ENCODE assay signal across 19 mouse cellular contexts in the genomic region with DNA sequence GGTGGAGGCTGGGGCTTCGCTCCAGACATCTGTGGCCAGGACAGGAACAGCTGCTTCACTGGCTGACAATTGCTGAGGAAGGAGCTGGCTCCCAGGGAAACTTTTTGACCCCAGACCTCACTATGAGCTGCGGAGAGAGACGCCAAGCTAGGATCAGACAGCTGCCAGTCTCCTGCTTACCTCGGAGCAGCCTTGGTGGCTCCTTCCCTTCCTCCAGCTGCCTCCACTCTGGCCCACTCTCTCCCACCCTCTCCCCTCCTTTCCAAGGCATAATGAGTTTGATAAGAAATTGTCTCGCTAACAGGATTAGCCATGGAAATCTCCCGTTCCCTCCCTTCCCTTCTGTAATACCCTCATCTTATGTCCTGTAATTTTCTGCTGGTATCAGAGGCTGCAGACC.
DNase-seq lines count a peak whose midpoint lies in the region; ATAC-seq and TF ChIP-seq lines count a peak whose summit lies in the region.
"Had no signal": no experiment of that assay in that cellular context is flagged by ENCODE, and none has a peak within 500 bp of the region (broad histone marks: within the 10 kb centered on the region; RNA-seq: fewer than 3 reads in every experiment).

No protein-coding gene starts in this region.

- 40% methylated on average over 6 of the region's 6 CpGs for WGBS in embryonic facial prominence, embryonic 10.5 days
- 58% methylated on average over 6 of the region's 6 CpGs for WGBS in limb, embryonic 14.5 days
- 56% methylated on average over 6 of the region's 6 CpGs for WGBS in neural tube, embryonic 15.5 days
- WGBS in thymus, adult 2 months: 86% methylated on average over 6 of the region's 6 CpGs

- ATAC-seq in limb, embryonic 14.5 days (ENCODE audit: low FRiP score, low read depth): peak; percentile 41; the same call in 1 of the 2 replicates
- no peak for ATAC-seq in neural tube, embryonic 15.5 days (ENCODE audit: low FRiP score)
- ATAC-seq in granulocyte monocyte progenitor cell, adult 5-6 weeks (replicated peaks; ENCODE audit: poor library complexity, severe bottlenecking): no peak
- ATAC-seq: lung, postnatal 0 days had no signal

- H3K27ac ChIP-seq in layer of hippocampus, adult 2 months: peak overlapping the region; percentile 87
- 0 out of 2 replicates have a peak overlapping the region, but pooled peaks have one; percentile 4 for H3K27ac ChIP-seq in embryonic facial prominence, embryonic 10.5 days (replicated peaks)
- H3K27ac ChIP-seq in limb, embryonic 14.5 days (replicated peaks; ENCODE audit: low read depth, low read length): no peak overlapping the region
- 0 out of 2 replicates have a peak overlapping the region, but pooled peaks have one; percentile 2 for H3K27ac ChIP-seq in neural tube, embryonic 15.5 days (replicated peaks)
- H3K27ac ChIP-seq in thymus, adult 2 months (ENCODE audit: control insufficient read depth, insufficient read depth, low read length): no peak overlapping the region
- H3K27ac ChIP-seq: heart, embryonic 15.5 days; limb, embryonic 12.5 days; liver, embryonic 14.5 days; stomach, postnatal 0 days had no signal

- no peak for TF ChIP-seq POLR2A in limb, embryonic 14.5 days (IDR thresholded peaks at IDR 0.05; ENCODE audit: borderline replicate concordance, extremely low read depth, insufficient read depth, insufficient read length)
- TF ChIP-seq POLR2A in thymus, adult 2 months (IDR thresholded peaks at IDR 0.05; ENCODE audit: control insufficient read depth, extremely low read depth, insufficient read depth, low read length, poor library complexity): no peak

- no peak for TF ChIP-seq CTCF in layer of hippocampus, adult 2 months (conservative IDR thresholded peaks at IDR 0.05)
- no peak for TF ChIP-seq CTCF in thymus, adult 2 months (IDR thresholded peaks at IDR 0.05; ENCODE audit: borderline replicate concordance, control insufficient read depth, extremely low read depth, insufficient read depth, low read length, poor library complexity)

- no peak overlapping the region for H3K4me3 ChIP-seq in layer of hippocampus, adult 2 months
- no peak overlapping the region for H3K4me3 ChIP-seq in embryonic facial prominence, embryonic 10.5 days
- no peak overlapping the region for H3K4me3 ChIP-seq in limb, embryonic 14.5 days (replicated peaks; ENCODE audit: low read length)
- no peak overlapping the region for H3K4me3 ChIP-seq in neural tube, embryonic 15.5 days (replicated peaks)
- H3K4me3 ChIP-seq in thymus, adult 2 months (ENCODE audit: control insufficient read depth, insufficient read depth, low read length): no peak overlapping the region
- H3K4me3 ChIP-seq: erythroblast, embryonic 14.5 days; heart, embryonic 15.5 days; limb, embryonic 12.5 days had no signal

- H3K9ac ChIP-seq in limb, embryonic 14.5 days (ENCODE audit: low read depth, low read length, severe bottlenecking): no peak overlapping the region
- H3K9ac ChIP-seq in neural tube, embryonic 15.5 days (replicated peaks): no peak overlapping the region
- H3K9ac ChIP-seq: heart, embryonic 15.5 days; limb, embryonic 12.5 days; liver, embryonic 14.5 days had no signal

- no peaks in the 10 kb centered on the region for H3K36me3 ChIP-seq in embryonic facial prominence, embryonic 10.5 days (replicated peaks)
- H3K36me3 ChIP-seq in limb, embryonic 14.5 days (ENCODE audit: control insufficient read depth, insufficient read depth, low read length): no peaks in the 10 kb centered on the region
- no peaks in the 10 kb centered on the region for H3K36me3 ChIP-seq in neural tube, embryonic 15.5 days
- no peaks in the 10 kb centered on the region for H3K36me3 ChIP-seq in thymus, adult 2 months (ENCODE audit: control insufficient read depth, insufficient read depth, low read length)
- H3K36me3 ChIP-seq: heart, embryonic 15.5 days; limb, embryonic 12.5 days had no signal

- peaks cover 12% of the 10 kb centered on the region for H3K4me1 ChIP-seq in embryonic facial prominence, embryonic 10.5 days
- H3K4me1 ChIP-seq in limb, embryonic 14.5 days (ENCODE audit: control insufficient read depth, insufficient read depth, low read length): no peaks in the 10 kb centered on the region
- H3K4me1 ChIP-seq in neural tube, embryonic 15.5 days: peaks cover 17% of the 10 kb centered on the region
- H3K4me1 ChIP-seq in thymus, adult 2 months (replicated peaks; ENCODE audit: control insufficient read depth, insufficient read depth, low read length): no peaks in the 10 kb centered on the region
- H3K4me1 ChIP-seq: heart, embryonic 15.5 days; limb, embryonic 12.5 days had no signal

- H3K4me2 ChIP-seq in limb, embryonic 14.5 days (replicated peaks; ENCODE audit: low read depth, low read length, severe bottlenecking): no peak overlapping the region
- no peak overlapping the region for H3K4me2 ChIP-seq in neural tube, embryonic 15.5 days
- H3K4me2 ChIP-seq: heart, embryonic 15.5 days; limb, embryonic 12.5 days had no signal

- H3K9me3 ChIP-seq in embryonic facial prominence, embryonic 10.5 days: no peaks in the 10 kb centered on the region
- no peaks in the 10 kb centered on the region for H3K9me3 ChIP-seq in limb, embryonic 14.5 days (ENCODE audit: control insufficient read depth, low read length)
- no peaks in the 10 kb centered on the region for H3K9me3 ChIP-seq in neural tube, embryonic 15.5 days (replicated peaks)
- H3K9me3 ChIP-seq: heart, embryonic 15.5 days; limb, embryonic 12.5 days had no signal

- H3K27me3 ChIP-seq in embryonic facial prominence, embryonic 10.5 days (replicated peaks; ENCODE audit: low read depth, poor library complexity, severe bottlenecking): no peaks in the 10 kb centered on the region
- no peaks in the 10 kb centered on the region for H3K27me3 ChIP-seq in limb, embryonic 14.5 days (ENCODE audit: control insufficient read depth, insufficient read depth, low read length)
- no peaks in the 10 kb centered on the region for H3K27me3 ChIP-seq in neural tube, embryonic 15.5 days (replicated peaks)
- H3K27me3 ChIP-seq in thymus, adult 2 months (ENCODE audit: control insufficient read depth, insufficient read depth, low read length): no peaks in the 10 kb centered on the region
- H3K27me3 ChIP-seq: limb, embryonic 12.5 days had no signal

- no peak for DNase-seq in layer of hippocampus, adult 2 months (ENCODE audit: low spot score in 2 of 2)
- DNase-seq in layer of hippocampus, postnatal 36 days: no peak
- no peak for DNase-seq in embryonic facial prominence, embryonic 10.5 days (ENCODE audit: low spot score)
- DNase-seq in limb, embryonic 14.5 days (ENCODE audit: low spot score): no peak
- no peak for DNase-seq in thymus, adult 2 months
- DNase-seq: adrenal gland, adult 2 months; cerebellum, adult 9-10 months; gastrocnemius, postnatal 25 days; kidney, adult 9 months; kidney, postnatal 36 days; right cerebral cortex, adult 18-20 months had no signal

Comparison
In these comparisons a context has a peak if more than half of its experiments do, and no peak if none do; other contexts are left out.
1. H3K27ac ChIP-seq: peak in layer of hippocampus, adult 2 months (single experiment), embryonic facial prominence, embryonic 10.5 days (single experiment) and neural tube, embryonic 15.5 days (single experiment); none in limb, embryonic 14.5 days (single experiment) and thymus, adult 2 months (single experiment).